Comparison of ENCODE assay signal across 8 mouse cellular contexts in genomic region chr19:57077826-57078699, GRCm38 (mm10).
DNase-seq lines count a peak whose midpoint lies in the region; ATAC-seq lines count a peak whose summit lies in the region.

No protein-coding gene starts in this region.

- ATAC-seq in kidney, embryonic 15.5 days (replicated peaks; ENCODE audit: low FRiP score): no peak
- ATAC-seq in forebrain, embryonic 16.5 days: peak; percentile 66
- ATAC-seq in midbrain, embryonic 16.5 days: peak; percentile 60

- H3K9ac ChIP-seq in kidney, embryonic 15.5 days: no peak overlapping the region
- H3K9ac ChIP-seq in forebrain, embryonic 16.5 days (replicated peaks; ENCODE audit: low read depth, low read length): peak overlapping the region; percentile 35; the same call in 1 of the 2 replicates
- H3K9ac ChIP-seq in midbrain, embryonic 16.5 days (ENCODE audit: low read depth, low read length): no peak overlapping the region

- no peaks in the 10 kb centered on the region for H3K9me3 ChIP-seq in kidney, embryonic 15.5 days (replicated peaks)
- no peaks in the 10 kb centered on the region for H3K9me3 ChIP-seq in forebrain, embryonic 16.5 days (ENCODE audit: control insufficient read depth, low read length)
- no peaks in the 10 kb centered on the region for H3K9me3 ChIP-seq in midbrain, embryonic 16.5 days (replicated peaks; ENCODE audit: control insufficient read depth, low read length, poor library complexity, severe bottlenecking)

- H3K4me1 ChIP-seq in kidney, embryonic 15.5 days: peaks cover 30% of the 10 kb centered on the region
- peaks cover 24% of the 10 kb centered on the region for H3K4me1 ChIP-seq in forebrain, embryonic 16.5 days (replicated peaks; ENCODE audit: control insufficient read depth, insufficient read depth, low read length)
- peaks cover 2% of the 10 kb centered on the region for H3K4me1 ChIP-seq in midbrain, embryonic 16.5 days (ENCODE audit: control insufficient read depth, insufficient read depth, low read length)

- no peak overlapping the region for H3K4me3 ChIP-seq in kidney, embryonic 15.5 days (replicated peaks)
- no peak overlapping the region for H3K4me3 ChIP-seq in forebrain, embryonic 16.5 days (replicated peaks; ENCODE audit: low read length)
- no peak overlapping the region for H3K4me3 ChIP-seq in midbrain, embryonic 16.5 days (ENCODE audit: low read depth, low read length)

- peak overlapping the region; percentile 75; the same call in 1 of the 2 replicates for H3K27ac ChIP-seq in kidney, embryonic 15.5 days
- H3K27ac ChIP-seq in forebrain, embryonic 16.5 days (ENCODE audit: low read length): 0 out of 2 replicates have a peak overlapping the region, but pooled peaks have one; percentile 11
- peak overlapping the region; percentile 56 for H3K27ac ChIP-seq in midbrain, embryonic 16.5 days (ENCODE audit: low read length)

- 69% methylated on average over 13 of the region's 13 CpGs for WGBS in kidney, embryonic 15.5 days
- WGBS in forebrain, embryonic 16.5 days: 11% methylated on average over 13 of the region's 13 CpGs
- WGBS in midbrain, embryonic 16.5 days: 17% methylated on average over 13 of the region's 13 CpGs

- H3K4me2 ChIP-seq in kidney, embryonic 15.5 days: no peak overlapping the region
- peak overlapping the region; percentile 27 for H3K4me2 ChIP-seq in forebrain, embryonic 16.5 days (ENCODE audit: low read length)
- no peak overlapping the region for H3K4me2 ChIP-seq in midbrain, embryonic 16.5 days (ENCODE audit: low read length)

- DNase-seq in kidney, postnatal 36 days: no peak
- DNase-seq in embryo, embryonic 11 days: peak; percentile 56
- no peak for DNase-seq in yolk sac, embryonic 10.5 days (ENCODE audit: low spot score)
- no peak for DNase-seq in spleen, postnatal 36 days (ENCODE audit: low spot score in 2 of 2)
- no peak for DNase-seq in adrenal gland, postnatal 14 days

- no peaks in the 10 kb centered on the region for H3K36me3 ChIP-seq in kidney, embryonic 15.5 days
- H3K36me3 ChIP-seq in forebrain, embryonic 16.5 days (ENCODE audit: control insufficient read depth, insufficient read depth): no peaks in the 10 kb centered on the region
- H3K36me3 ChIP-seq in midbrain, embryonic 16.5 days (ENCODE audit: control insufficient read depth, insufficient read depth, low read length): no peaks in the 10 kb centered on the region

- H3K27me3 ChIP-seq in kidney, embryonic 15.5 days: no peaks in the 10 kb centered on the region
- H3K27me3 ChIP-seq in forebrain, embryonic 16.5 days (replicated peaks; ENCODE audit: control insufficient read depth, insufficient read depth, low read length): no peaks in the 10 kb centered on the region
- no peaks in the 10 kb centered on the region for H3K27me3 ChIP-seq in midbrain, embryonic 16.5 days (ENCODE audit: control insufficient read depth, insufficient read depth, low read depth, low read length)

Comparison
In these comparisons a context has a peak if more than half of its experiments do, and no peak if none do; other contexts are left out.
1. H3K27ac ChIP-seq: peak in every context shown above with its lines; median percentile 75 in kidney, embryonic 15.5 days; 56 in midbrain, embryonic 16.5 days; 11 in forebrain, embryonic 16.5 days.